Mouse (Mus musculus): ENCODE data around the gene Rtl10. TPM values are rescaled to one million over a fixed set of nuclear protein-coding genes. Genes with fewer than 3 reads are reported as not detected.

The Rtl10 gene
- polyA plus RNA-seq, 1 experiment = 4.2 TPM

DNA sequence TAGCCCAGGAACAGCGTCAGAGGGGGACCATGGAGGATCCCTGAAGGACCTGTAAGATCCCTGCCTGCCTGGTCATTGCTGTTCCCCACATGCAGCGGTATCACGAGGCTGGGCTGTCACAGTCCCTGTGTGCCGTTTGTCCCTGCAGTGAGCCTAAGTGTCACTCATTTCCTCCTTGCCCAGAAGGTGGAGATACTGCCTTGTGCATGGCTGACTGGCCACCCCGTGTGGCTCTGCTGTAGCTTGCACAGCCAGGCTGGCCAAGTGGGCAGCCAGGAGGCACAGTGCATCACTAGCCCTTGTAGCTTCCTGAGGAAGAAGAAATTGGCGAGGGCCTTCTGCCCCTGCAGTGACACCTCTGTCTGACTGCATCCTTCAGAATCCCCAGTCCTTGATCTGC, 20.7 kb upstream of the Rtl10 start:
- Histone ChIP-seq H3K27ac (ENCODE audit: insufficient read depth, low read length) (no peak overlapping the region), H3K4me3 (ENCODE audit: insufficient read depth, low read length) (no peak overlapping the region), H3K4me1 (ENCODE audit: control insufficient read depth, insufficient read depth, low read length) (no peaks in the 10 kb centered on the region)
- peak; percentile 25; the same call in 1 of the 2 replicates for TF ChIP-seq CTCF (IDR thresholded peaks at IDR 0.05; ENCODE audit: extremely low read depth, insufficient read depth, low read length)
- no peak for TF ChIP-seq POLR2A (IDR thresholded peaks at IDR 0.05; ENCODE audit: extremely low read depth, insufficient read depth, low read length)

DNA sequence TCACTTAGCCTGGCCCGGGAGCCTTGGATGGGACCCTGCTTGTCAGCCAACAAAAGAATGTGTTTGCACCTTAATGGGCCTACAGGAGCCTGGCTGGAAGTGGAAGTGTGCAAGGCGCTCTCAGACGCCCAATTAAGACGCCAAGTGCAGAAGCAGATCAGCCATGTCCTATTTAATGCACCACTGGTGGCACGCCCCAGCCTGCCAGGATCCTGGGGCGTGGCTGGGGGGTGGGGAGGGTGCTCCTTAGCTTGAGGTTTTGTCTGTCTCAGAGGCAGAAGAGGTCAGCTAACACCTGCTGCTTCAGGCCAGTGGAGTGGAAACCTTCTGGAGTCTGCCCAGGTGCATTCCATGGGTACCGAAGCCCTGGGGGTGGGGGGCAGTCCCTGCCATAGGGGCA, 19.0 kb upstream of the Rtl10 start:
- no peak for TF ChIP-seq CTCF (IDR thresholded peaks at IDR 0.05; ENCODE audit: extremely low read depth, insufficient read depth, low read length)
- TF ChIP-seq POLR2A (IDR thresholded peaks at IDR 0.05; ENCODE audit: extremely low read depth, insufficient read depth, low read length) = no peak
- Histone ChIP-seq H3K4me3 (ENCODE audit: insufficient read depth, low read length) (no peak overlapping the region), H3K4me1 (ENCODE audit: control insufficient read depth, insufficient read depth, low read length) (no peaks in the 10 kb centered on the region), H3K27ac (ENCODE audit: insufficient read depth, low read length) (no peak overlapping the region)

DNA sequence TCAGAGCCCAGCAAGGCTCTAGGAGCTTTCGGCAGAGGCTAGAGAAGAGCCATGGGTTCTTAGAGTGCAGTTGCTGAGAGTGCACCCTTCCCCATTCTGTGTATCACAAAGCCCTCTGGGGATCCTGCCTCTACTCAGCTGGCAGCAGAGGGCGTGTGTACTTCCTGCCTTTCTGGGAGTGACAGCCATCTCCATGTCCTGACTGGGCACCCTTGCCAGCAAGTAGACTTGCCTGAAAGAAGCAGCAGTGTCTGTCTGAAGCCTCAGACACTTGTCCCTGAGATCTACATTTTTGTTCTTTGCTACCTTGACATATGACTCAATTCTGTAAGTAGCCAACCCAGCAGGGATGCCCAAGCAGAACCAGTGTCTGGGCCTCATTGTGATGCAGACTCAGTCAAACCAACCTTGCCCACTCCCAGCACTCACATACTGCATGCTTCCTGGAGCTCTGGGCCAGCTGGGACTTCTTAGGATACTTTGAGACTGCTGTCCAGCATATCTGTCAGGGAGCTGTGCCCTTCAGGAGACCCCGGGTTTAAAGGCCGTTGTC, 17.7 kb upstream of the Rtl10 start:
- H3K4me1 ChIP-seq (ENCODE audit: control insufficient read depth, insufficient read depth, low read length) = no peaks in the 10 kb centered on the region
- H3K27ac ChIP-seq (ENCODE audit: insufficient read depth, low read length) = no peak overlapping the region
- no peak overlapping the region for H3K4me3 ChIP-seq (ENCODE audit: insufficient read depth, low read length)
- TF ChIP-seq CTCF (IDR thresholded peaks at IDR 0.05; ENCODE audit: extremely low read depth, insufficient read depth, low read length) (no peak), POLR2A (IDR thresholded peaks at IDR 0.05; ENCODE audit: extremely low read depth, insufficient read depth, low read length) (no peak)

DNA sequence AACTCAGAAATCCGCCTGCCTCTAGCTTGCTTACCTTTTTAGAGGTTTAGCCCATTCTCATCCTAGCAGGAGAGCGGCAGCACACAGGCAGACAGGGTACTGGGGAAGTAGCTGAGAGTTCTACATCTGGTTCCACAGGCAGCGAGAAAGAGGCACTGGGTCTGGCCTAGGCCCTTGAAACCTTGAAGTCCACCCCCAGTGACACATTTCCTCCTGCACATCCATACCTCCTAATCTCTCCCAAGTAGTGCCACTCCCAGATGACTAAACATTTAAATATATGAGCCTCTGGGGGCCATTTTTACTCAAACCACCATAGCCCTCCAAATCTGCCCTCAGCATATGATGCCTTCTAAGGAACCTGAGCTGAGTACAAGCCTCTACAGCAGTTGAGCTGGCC, 16.3 kb upstream of the Rtl10 start:
- Histone ChIP-seq H3K4me3 (ENCODE audit: insufficient read depth, low read length) (no peak overlapping the region), H3K4me1 (ENCODE audit: control insufficient read depth, insufficient read depth, low read length) (no peaks in the 10 kb centered on the region), H3K27ac (ENCODE audit: insufficient read depth, low read length) (no peak overlapping the region)
- TF ChIP-seq CTCF (IDR thresholded peaks at IDR 0.05; ENCODE audit: extremely low read depth, insufficient read depth, low read length) (no peak), POLR2A (IDR thresholded peaks at IDR 0.05; ENCODE audit: extremely low read depth, insufficient read depth, low read length) (no peak)

DNA sequence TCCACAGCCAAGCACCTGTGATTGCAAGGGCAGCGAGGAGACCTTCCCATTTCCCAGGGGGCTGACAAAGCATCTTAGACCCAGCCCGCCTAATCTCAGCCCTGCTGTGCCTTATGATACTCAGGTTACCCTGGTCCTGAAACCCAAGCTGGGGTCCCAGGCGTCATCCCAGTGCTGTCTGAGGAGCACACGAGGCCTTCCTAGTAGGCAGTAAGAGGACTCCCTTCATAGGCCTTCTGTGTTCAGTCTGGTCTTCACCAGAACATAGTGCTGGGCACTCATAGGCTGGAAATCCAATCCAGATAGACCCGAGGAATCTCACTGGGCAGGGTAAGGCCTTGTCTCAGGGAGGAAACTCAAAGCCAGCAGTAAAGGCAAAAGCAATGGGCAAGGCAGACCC, 14.9 kb upstream of the Rtl10 start:
- H3K27ac ChIP-seq (ENCODE audit: insufficient read depth, low read length) = no peak overlapping the region
- TF ChIP-seq POLR2A (IDR thresholded peaks at IDR 0.05; ENCODE audit: extremely low read depth, insufficient read depth, low read length) (no peak), CTCF (IDR thresholded peaks at IDR 0.05; ENCODE audit: extremely low read depth, insufficient read depth, low read length) (no peak)
- no peaks in the 10 kb centered on the region for H3K4me1 ChIP-seq (ENCODE audit: control insufficient read depth, insufficient read depth, low read length)
- H3K4me3 ChIP-seq (ENCODE audit: insufficient read depth, low read length) = no peak overlapping the region

DNA sequence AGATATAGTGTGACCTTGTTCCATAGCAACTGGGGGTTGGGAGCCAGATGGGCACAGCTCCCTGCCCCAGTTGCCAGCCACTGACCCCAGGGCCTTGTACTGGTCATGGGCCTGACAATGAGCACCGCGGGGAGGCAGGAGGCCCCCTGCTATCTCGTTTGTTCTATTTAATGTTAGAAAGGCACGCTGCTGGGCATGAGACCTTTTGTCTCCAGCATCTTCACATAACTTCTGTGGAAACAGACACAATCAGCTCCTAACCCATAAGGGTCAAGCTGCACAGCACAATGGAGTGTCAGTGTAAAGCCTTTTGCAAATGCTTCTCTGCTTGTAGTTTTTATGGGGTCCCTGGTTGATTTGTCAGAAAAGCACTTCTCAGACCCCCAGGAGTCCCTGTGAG, 14.3 kb upstream of the Rtl10 start:
- H3K27ac ChIP-seq (ENCODE audit: insufficient read depth, low read length) = no peak overlapping the region
- TF ChIP-seq POLR2A (IDR thresholded peaks at IDR 0.05; ENCODE audit: extremely low read depth, insufficient read depth, low read length) (no peak), CTCF (IDR thresholded peaks at IDR 0.05; ENCODE audit: extremely low read depth, insufficient read depth, low read length) (no peak)
- H3K4me1 ChIP-seq (ENCODE audit: control insufficient read depth, insufficient read depth, low read length) = no peaks in the 10 kb centered on the region
- no peak overlapping the region for H3K4me3 ChIP-seq (ENCODE audit: insufficient read depth, low read length)

DNA sequence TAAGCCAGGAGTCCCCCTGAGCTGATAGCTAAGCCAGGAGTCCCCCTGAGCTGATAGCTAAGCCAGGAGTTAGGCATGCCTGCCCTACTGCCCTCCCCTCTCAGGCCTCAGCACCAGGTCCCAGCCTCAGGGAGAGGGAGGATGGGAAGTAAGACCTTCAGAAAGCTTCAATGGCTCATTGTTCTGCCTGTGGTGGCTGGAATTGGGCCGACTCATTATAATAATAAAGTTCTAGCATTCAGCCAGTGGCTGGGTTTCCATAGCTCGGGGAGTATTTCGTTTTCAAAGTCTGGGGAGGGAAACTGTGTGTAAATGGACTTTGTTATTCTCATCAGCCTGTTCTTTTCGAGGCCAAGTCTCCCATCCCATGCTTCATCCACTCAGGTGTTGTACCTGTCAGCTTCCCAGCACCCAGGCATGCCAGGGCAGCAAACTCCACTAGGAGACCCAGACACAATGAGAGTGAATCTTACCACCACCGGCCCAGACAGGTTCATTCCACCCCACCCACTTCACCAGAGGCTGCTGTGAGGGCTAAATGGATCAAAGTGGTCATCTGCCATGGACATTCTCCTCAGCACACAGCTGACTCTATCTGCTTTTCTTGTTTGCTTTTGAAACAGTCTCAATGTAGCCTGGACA, 13.8 kb upstream of the Rtl10 start:
- H3K4me1 ChIP-seq (ENCODE audit: control insufficient read depth, insufficient read depth, low read length) = no peaks in the 10 kb centered on the region
- H3K27ac ChIP-seq (ENCODE audit: insufficient read depth, low read length) = no peak overlapping the region
- H3K4me3 ChIP-seq (ENCODE audit: insufficient read depth, low read length) = no peak overlapping the region
- TF ChIP-seq POLR2A (IDR thresholded peaks at IDR 0.05; ENCODE audit: extremely low read depth, insufficient read depth, low read length) (no peak), CTCF (IDR thresholded peaks at IDR 0.05; ENCODE audit: extremely low read depth, insufficient read depth, low read length) (no peak)

DNA sequence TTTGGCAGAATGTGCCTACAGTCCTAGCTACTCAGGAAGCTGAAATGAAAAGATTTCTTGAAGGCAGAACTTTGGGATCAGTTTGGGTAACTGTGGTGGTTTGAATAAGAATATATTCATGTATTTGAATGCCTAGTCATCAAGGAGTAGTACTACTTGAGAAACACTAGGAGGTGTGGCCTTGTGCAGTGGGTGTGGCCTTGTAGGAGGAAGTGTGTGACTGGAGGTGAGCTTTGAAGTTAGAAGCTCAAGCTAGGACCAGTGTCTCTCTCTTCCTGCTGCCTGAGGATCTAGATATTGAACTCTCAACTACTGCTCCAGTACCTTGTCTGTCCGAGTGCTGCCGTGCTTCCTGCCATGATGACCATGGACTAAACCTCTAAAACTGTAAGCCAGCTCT, 12.6 kb upstream of the Rtl10 start:
- H3K4me3 ChIP-seq (ENCODE audit: insufficient read depth, low read length) = no peak overlapping the region
- no peak overlapping the region for H3K27ac ChIP-seq (ENCODE audit: insufficient read depth, low read length)
- H3K4me1 ChIP-seq (ENCODE audit: control insufficient read depth, insufficient read depth, low read length) = no peaks in the 10 kb centered on the region
- TF ChIP-seq CTCF (IDR thresholded peaks at IDR 0.05; ENCODE audit: extremely low read depth, insufficient read depth, low read length) = no peak
- TF ChIP-seq POLR2A (IDR thresholded peaks at IDR 0.05; ENCODE audit: extremely low read depth, insufficient read depth, low read length) = no peak

DNA sequence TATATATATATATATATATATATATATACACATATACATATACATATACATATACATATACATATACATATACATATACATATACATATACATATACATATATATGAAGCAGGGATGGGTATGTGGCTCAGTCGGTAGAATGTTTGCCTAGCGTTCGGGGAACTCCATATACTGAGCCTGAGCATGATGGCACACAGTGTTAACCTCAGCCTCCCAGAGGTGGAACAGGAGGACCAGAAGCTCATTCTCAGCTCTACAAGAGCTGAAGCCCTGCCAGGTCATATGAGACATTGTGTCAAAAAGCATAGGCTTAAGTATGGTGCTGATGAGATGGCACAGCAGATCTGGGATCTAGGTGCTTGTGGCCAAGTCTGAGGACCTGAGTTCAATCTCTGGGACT, 8.4 kb upstream of the Rtl10 start:
- TF ChIP-seq CTCF (IDR thresholded peaks at IDR 0.05; ENCODE audit: extremely low read depth, insufficient read depth, low read length) = no peak
- no peak for TF ChIP-seq POLR2A (IDR thresholded peaks at IDR 0.05; ENCODE audit: extremely low read depth, insufficient read depth, low read length)
- Histone ChIP-seq H3K4me3 (ENCODE audit: insufficient read depth, low read length) (no peak overlapping the region), H3K27ac (ENCODE audit: insufficient read depth, low read length) (no peak overlapping the region), H3K4me1 (ENCODE audit: control insufficient read depth, insufficient read depth, low read length) (no peaks in the 10 kb centered on the region)

DNA sequence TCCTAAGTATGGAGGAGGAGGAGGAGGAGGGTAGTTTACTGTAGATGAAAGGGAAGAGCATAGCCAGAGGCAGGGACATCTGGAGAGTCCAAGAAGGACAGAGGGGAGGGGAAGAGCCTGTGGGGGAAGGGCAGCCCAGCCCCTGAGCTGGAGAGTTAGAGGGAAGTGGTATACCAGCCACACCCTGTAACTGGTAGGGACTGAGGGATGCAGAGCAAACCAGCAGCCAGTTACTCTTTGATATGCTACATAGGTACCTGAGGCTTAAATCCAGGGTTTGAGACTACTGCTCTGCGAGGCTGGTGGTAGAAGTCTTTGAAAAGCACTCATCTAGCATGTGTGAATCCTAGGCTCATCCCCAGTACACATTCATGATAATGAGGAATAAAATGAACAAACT, 7.8 kb upstream of the Rtl10 start:
- Histone ChIP-seq H3K27ac (ENCODE audit: insufficient read depth, low read length) (no peak overlapping the region), H3K4me3 (ENCODE audit: insufficient read depth, low read length) (no peak overlapping the region), H3K4me1 (ENCODE audit: control insufficient read depth, insufficient read depth, low read length) (no peaks in the 10 kb centered on the region)
- no peak for TF ChIP-seq POLR2A (IDR thresholded peaks at IDR 0.05; ENCODE audit: extremely low read depth, insufficient read depth, low read length)
- no peak for TF ChIP-seq CTCF (IDR thresholded peaks at IDR 0.05; ENCODE audit: extremely low read depth, insufficient read depth, low read length)

All from cortical plate, adult 2 months (tissue).